Mouse (Mus musculus): ENCODE results near the gene Parp2.
"Not testable (repeated sequence)": the region's sequence is repeated elsewhere in the genome, so short reads cannot be mapped to it uniquely, and the experiment has no call there.

Parp2 gene

GRCm38 (mm10) chr14:50807487-50808072 is at the start of gene Parp2, which contains the start of gene Ccnb1ip1:
Gene Parp2, plus strand, starts transcription at chr14:50807841.
Gene Ccnb1ip1, minus strand, starts transcription at chr14:50807732.
- peak; percentile 96 to 97 for DNase-seq (ENCODE audit: low spot score in 2 of 2)

DNA sequence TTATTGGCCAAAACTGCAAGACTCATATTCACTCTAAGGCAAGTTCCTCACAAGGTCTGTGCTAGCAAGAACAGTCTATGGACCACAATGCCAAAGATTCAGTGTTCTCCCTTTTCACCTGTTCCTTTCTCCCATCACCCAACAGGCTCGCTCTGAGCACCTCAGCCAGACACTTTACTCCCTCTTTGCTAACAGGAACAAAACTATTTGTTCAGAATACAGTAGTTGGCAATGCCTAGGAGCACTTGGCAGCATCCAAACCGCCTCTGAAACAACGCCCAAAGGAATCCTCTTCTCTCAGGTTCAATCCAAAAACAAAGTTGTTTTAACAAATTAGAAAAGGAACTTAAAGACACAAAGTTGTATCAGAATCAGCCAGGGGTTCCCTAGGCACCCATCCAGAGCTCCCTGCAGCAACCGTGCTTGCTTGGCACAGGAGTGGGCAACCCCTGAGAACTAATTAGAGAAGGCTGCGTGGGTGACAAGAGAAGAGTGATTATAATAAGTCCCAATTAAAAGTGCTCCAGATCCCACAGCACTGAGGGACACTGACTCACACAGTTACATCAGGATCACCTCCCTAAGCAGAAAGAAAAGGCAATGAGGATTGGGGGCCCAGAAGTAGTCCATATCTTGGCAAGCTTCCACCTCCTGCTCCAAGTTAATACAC is 49.1 kb upstream of the Parp2 start:
- peak in 1 of 2 experiments; percentile 36 for DNase-seq (ENCODE audit: low spot score in 2 of 2)

- DNase-seq (ENCODE audit: low spot score in 2 of 2) = no peak
Measured at GRCm38 (mm10) chr14:50765736-50766135, 41.9 kb upstream of the Parp2 start.

- DNase-seq (ENCODE audit: low spot score in 2 of 2) = no peak
Measured at GRCm38 (mm10) chr14:50771342-50771741, 36.3 kb upstream of the Parp2 start.

DNA sequence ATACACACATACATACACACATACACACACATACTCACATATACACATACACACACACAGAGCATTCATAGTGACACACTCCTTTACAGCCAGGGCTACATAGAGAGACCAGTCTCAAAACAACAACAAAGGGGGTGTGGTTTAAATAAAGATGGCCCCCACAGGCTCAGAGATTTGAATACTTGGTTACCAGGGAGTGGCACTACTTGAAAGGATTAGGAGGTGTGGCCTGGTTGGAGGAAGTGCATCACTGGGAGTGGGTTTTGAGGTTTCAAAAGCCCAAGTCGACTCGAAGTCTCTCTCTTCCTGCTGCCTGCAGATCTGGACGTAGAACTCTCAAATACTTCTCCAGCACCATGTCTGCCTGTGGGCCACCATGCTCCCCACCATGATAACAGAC is 25.5 kb upstream of the Parp2 start:
- no peak for DNase-seq (ENCODE audit: low spot score in 2 of 2)

DNA sequence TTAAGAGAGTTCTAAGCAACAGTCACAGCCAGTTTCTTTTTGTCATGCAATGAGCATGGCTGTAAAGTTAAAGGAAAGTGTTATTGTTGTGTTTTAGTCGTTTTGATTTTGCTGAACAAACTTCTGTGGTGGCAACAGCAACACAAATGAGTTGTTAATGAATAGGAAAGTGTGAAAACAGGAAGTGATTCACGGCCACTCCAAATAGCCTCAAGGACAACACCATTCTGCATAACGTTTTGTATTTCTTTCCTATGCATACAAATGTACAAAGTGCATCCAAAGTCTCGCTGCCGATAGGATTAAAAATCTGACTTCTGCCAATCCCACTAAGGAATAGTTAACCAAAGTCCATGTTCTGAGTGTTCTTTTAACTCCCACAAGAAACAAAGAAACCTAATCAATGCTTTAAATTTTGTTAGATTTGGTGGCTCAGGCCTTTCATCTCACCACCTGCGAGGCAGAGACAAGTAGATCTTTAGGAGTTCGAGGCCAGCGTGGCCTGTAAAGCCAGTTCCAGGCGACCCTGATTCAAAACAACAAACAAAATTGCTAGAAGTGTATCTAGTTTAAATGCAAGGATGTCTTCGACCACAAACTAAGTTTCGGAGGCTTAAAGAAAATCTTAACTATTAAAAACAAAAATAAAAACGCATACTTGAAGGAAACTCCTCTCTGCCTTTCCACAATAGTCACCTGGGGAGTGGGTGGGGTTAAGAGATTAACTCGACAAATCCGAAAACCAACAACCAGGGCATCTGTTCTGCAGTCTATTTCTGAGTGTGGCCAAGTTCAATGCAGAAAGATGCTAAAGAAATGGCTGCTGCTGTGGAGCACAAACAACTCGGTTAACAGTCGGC is 23.0 kb upstream of the Parp2 start:
- DNase-seq (ENCODE audit: low spot score in 2 of 2) = no peak

DNA sequence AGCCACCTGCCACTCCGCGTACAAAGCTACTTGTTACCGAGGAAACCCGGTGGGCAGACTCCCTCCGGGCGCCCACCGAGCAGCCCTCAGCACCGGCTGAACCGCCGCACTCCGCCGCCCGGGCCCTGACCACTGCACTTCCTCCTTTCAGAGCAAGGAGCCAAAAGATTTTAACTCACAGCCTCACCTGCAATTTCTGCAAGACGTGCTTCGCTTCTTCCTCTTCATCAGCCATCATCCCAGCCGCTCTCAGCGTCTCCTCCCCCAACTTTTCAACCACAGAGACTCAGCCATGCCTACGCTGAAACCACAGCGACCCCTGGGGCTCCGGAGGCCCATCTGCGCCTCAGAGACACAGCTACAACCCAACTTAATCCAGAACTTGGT is 22.4 kb upstream of the Parp2 start, which contains the start of gene Ttc5:
Ttc5 (minus strand) TSS at position 269 of the 387 bp plus-strand sequence.
- peak; percentile 92 to 93 for DNase-seq (ENCODE audit: low spot score in 2 of 2)

- no peak for DNase-seq (ENCODE audit: low spot score in 2 of 2)
Measured at GRCm38 (mm10) chr14:50788157-50788556, 19.5 kb upstream of the Parp2 start.

GRCm38 (mm10) chr14:50795261-50795935 is 12.2 kb upstream of the Parp2 start:
- no peak for DNase-seq (ENCODE audit: low spot score in 2 of 2)

- no peak for DNase-seq (ENCODE audit: low spot score in 2 of 2)
Measured at GRCm38 (mm10) chr14:50795965-50796364, 11.7 kb upstream of the Parp2 start.

DNA sequence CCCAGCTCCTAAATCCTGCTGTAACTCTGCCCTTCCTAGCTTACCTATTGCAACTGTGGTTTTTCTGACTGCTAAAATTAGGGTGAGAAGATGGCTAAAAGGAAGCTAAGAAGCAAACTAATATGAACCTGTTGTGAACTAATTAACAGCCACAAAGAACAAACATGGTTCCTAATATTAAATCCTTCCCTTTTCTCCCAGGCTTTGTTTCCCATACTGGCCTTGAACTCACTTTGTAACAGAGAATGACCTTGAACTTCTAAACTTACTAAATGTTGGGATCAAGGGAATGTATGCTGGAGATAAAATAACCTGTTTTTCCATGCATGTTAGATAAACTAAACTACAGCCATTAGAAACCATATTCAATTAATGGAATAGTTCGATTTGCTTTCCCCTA is 11.2 kb upstream of the Parp2 start:
- DNase-seq (ENCODE audit: low spot score in 2 of 2) = no peak

GRCm38 (mm10) chr14:50798512-50798911 is 9.1 kb upstream of the Parp2 start:
- DNase-seq (ENCODE audit: low spot score in 2 of 2) = no peak

GRCm38 (mm10) chr14:50799502-50800259 is 8.0 kb upstream of the Parp2 start:
- DNase-seq (ENCODE audit: low spot score in 2 of 2) = peak; percentile 33 to 46

GRCm38 (mm10) chr14:50802441-50802840 is 5.2 kb upstream of the Parp2 start:
- DNase-seq (ENCODE audit: low spot score in 2 of 2) = no peak

- DNase-seq (ENCODE audit: low spot score in 2 of 2) = no peak
Measured at GRCm38 (mm10) chr14:50802843-50803562, 4.6 kb upstream of the Parp2 start.

DNA sequence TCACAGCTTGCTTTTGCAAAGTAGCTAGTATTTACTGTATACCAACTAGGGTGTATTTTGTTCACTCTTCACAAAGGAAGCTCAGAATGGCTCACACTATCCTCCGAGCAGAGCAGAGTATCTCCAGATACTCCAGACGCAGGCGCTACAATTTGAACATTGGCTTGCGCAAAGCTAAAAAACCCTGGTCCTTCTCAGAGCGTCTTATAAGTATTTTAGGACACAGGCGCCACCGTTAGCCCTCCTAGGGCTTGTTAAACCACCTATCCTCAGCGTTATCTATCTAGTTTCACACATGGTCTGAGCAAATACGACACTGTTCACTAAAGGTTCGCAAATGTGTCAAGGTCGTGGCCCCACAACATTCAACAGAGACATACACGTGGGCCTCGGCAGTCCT is 3.0 kb upstream of the Parp2 start:
- no peak for DNase-seq (ENCODE audit: low spot score in 2 of 2)

- not testable (repeated sequence) for DNase-seq (ENCODE audit: low spot score in 2 of 2)
Measured at GRCm38 (mm10) chr14:50806469-50806868, 1.2 kb upstream of the Parp2 start.

DNA sequence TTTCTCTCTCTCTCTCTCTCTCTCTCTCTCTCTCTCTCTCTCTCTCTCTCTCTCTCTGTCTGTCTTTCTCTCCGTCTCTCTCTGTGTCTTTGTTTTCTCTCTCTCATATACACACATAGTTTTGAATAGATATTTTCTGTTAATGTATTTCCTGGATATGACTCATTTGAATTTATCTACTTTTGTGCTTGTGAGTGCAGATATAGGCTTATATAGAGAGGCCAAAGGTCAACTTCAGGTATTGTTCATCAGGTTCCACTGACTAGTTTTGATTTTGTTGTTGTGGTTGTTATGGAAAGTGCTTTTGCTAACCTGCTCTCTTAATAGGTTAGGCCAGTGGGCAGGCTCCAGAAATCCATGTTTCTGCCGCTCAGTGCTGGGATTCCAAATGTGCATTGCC is 5.4 kb downstream of the Parp2 start:
- no peak for DNase-seq (ENCODE audit: low spot score in 2 of 2)

DNA sequence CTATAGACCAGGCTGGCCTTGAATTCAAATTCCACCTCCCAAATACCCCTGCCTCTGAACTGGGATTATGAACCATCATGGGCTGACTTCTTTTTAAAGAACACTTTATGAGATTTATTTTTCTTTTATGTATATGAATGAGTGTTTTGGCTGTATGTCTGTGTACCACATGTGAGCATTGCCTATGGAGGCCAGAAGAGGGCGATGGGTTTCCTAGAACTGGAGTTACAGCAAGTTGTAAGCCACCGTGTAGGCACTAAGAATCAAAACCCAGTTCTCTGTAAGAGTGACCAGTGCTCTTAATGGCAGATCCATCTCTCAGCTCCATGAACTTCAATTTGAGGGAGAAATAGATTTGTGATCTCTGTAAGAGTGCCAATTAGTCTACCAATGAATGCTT is 15.6 kb downstream of the Parp2 start:
- DNase-seq (ENCODE audit: low spot score in 2 of 2) = no peak

GRCm38 (mm10) chr14:50824219-50824618 is 16.6 kb downstream of the Parp2 start:
- no peak for DNase-seq (ENCODE audit: low spot score in 2 of 2)

DNA sequence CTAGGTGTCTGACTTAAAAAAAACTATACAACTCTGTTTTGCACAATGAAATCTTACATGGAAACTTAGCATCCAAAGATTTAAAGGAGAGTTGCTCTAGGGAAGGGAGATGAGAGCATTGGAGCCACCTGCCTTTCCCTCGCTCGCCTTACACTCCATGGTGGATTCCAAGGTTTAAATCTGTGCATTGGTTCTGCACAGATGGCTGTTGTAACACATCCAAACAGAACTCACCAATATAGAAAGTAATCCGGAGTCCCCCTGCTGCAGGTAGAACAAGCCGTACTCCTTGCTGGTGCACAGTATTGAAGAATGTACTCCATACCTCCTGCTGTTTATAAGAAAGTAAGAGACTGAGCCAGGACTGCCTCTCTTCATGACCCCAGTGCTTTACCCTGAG is 18.9 kb downstream of the Parp2 start:
- peak; percentile 31 to 53 for DNase-seq (ENCODE audit: low spot score in 2 of 2)
